In genomic region chr17:88627150-88627549, GRCm38 (mm10) we compare ENCODE assay signal across 12 mouse cellular contexts. TPM values are rescaled to one million over a fixed set of nuclear protein-coding genes. Genes with fewer than 3 reads are reported as not detected.
DNase-seq lines count a peak whose midpoint lies in the region; ATAC-seq and TF ChIP-seq lines count a peak whose summit lies in the region.
"Had no signal": no experiment of that assay in that cellular context is flagged by ENCODE, and none has a peak within 500 bp of the region (broad histone marks: within the 10 kb centered on the region; RNA-seq: fewer than 3 reads in every experiment).

No protein-coding gene starts in this region.

- no peak for ATAC-seq in heart, embryonic 14.5 days (ENCODE audit: insufficient number of reproducible peaks, insufficient read depth, low FRiP score, low read depth)
- no peak for ATAC-seq in stomach, embryonic 15.5 days (ENCODE audit: insufficient read depth, low FRiP score, low read depth)
- ATAC-seq in megakaryocyte-erythroid progenitor cell, adult 5-6 weeks (replicated peaks; ENCODE audit: low FRiP score, low TSS enrichment, poor library complexity, severe bottlenecking) = no peak

- DNase-seq in lung, adult 18-20 months = peak; percentile 25 to 54
- no peak for DNase-seq in lung, adult 2 months
- peak; percentile 40 to 51 for DNase-seq in kidney, postnatal 4 days
- DNase-seq in layer of hippocampus, adult 18-20 months (ENCODE audit: low spot score in 2 of 2) = no peak
- no peak for DNase-seq in ovary, postnatal 10 days (ENCODE audit: low spot score)
- DNase-seq: cerebellum, adult 18-20 months had no signal

- H3K9ac ChIP-seq in heart, embryonic 14.5 days (ENCODE audit: low read length) = peak overlapping the region; percentile 60
- no peak overlapping the region for H3K9ac ChIP-seq in stomach, embryonic 15.5 days

- no peaks in the 10 kb centered on the region for H3K9me3 ChIP-seq in heart, embryonic 14.5 days (ENCODE audit: control insufficient read depth, low read length)
- no peaks in the 10 kb centered on the region for H3K9me3 ChIP-seq in stomach, embryonic 15.5 days

- H3K4me2 ChIP-seq in heart, embryonic 14.5 days (ENCODE audit: low read length) = peak overlapping the region; percentile 54
- peak overlapping the region; percentile 21 for H3K4me2 ChIP-seq in stomach, embryonic 15.5 days

- H3K27ac ChIP-seq in heart, embryonic 14.5 days (replicated peaks in 1 of 2; ENCODE audit: control insufficient read depth in 1 of 2, insufficient read depth in 1 of 2, low read depth in 2 of 2, low read length in 2 of 2) = peak overlapping the region; percentile 81 to 94
- H3K27ac ChIP-seq in stomach, embryonic 15.5 days = peak overlapping the region; percentile 92
- H3K27ac ChIP-seq: layer of hippocampus, adult 2 months had no signal

- peaks cover 44% of the 10 kb centered on the region for H3K4me1 ChIP-seq in lung, adult 2 months (ENCODE audit: control insufficient read depth, insufficient read depth, low read length)
- peaks cover 39 to 64% of the 10 kb centered on the region in 2 experiments for H3K4me1 ChIP-seq in heart, embryonic 14.5 days (ENCODE audit: control insufficient read depth in 2 of 2, insufficient read depth in 2 of 2, low read length in 2 of 2)
- H3K4me1 ChIP-seq in stomach, embryonic 15.5 days = peaks cover 32% of the 10 kb centered on the region

- no peaks in the 10 kb centered on the region for H3K27me3 ChIP-seq in heart, embryonic 14.5 days (ENCODE audit: control insufficient read depth, insufficient read depth, low read length)
- no peaks in the 10 kb centered on the region for H3K27me3 ChIP-seq in stomach, embryonic 15.5 days (replicated peaks)

- no peak for TF ChIP-seq CTCF in lung, adult 2 months (IDR thresholded peaks at IDR 0.05; ENCODE audit: insufficient read depth, low read length)

- H3K36me3 ChIP-seq in heart, embryonic 14.5 days (ENCODE audit: control insufficient read depth, insufficient read depth, low read length) = 0 out of 2 replicates have a peak, but pooled peaks cover 4% of the 10 kb centered on the region
- H3K36me3 ChIP-seq in stomach, embryonic 15.5 days = no peaks in the 10 kb centered on the region

- H3K4me3 ChIP-seq in lung, adult 2 months (replicated peaks; ENCODE audit: extremely low read depth, low read depth, low read length) = no peak overlapping the region
- peak overlapping the region; percentile 27 to 32 for H3K4me3 ChIP-seq in heart, embryonic 14.5 days (ENCODE audit: control insufficient read depth in 1 of 2, insufficient read depth in 1 of 2, low read depth in 1 of 2, low read length in 2 of 2)
- H3K4me3 ChIP-seq in stomach, embryonic 15.5 days (replicated peaks) = 0 out of 2 replicates have a peak overlapping the region, but pooled peaks have one; percentile 0
- H3K4me3 ChIP-seq: layer of hippocampus, adult 2 months had no signal

- no peak for TF ChIP-seq POLR2A in lung, adult 2 months (IDR thresholded peaks at IDR 0.05; ENCODE audit: borderline replicate concordance, extremely low read depth, low read depth, low read length)

- 18% methylated on average over 7 of the region's 7 CpGs for WGBS in lung, adult 2 months
- 56% methylated on average over 7 of the region's 7 CpGs for WGBS in heart, embryonic 14.5 days
- WGBS in stomach, embryonic 15.5 days = 43% methylated on average over 7 of the region's 7 CpGs

RNA-seq across cellular contexts. Expression of gene Ston1, which starts 29.7 kb away (rescaled TPM):
- polyA plus RNA-seq in lung, adult 2 months (2012; rRNA removed) = 41.0 and 43.1 TPM in 2 replicates
- polyA plus RNA-seq in heart, embryonic 14.5 days (2014; fragmentation: Nextera tagmentation; extraction: Ambion mirVana) = 8.5 and 10.2 TPM in 2 replicates
- 5.1 and 5.9 TPM in 2 replicates for polyA plus RNA-seq in stomach, embryonic 15.5 days (2015; fragmentation: Nextera tagmentation; extraction: Ambion mirVana)
- 1 to 10 TPM; 9.5 to 9.8 TPM for total RNA-seq in layer of hippocampus, adult 18-20 months (2021)
- 1.2 TPM in 1 of 2 replicates, not detected in the other for total RNA-seq in megakaryocyte-erythroid progenitor cell, adult 5-6 weeks (2014; fragmentation: Nextera tagmentation)
- not detected in 2 replicates for total RNA-seq in megakaryocyte-erythroid progenitor cell, adult 5-6 weeks (2017)
- total RNA-seq: neutrophil, adult 5-6 weeks had no signal

RNA-seq across cellular contexts. Expression of gene Gtf2a1l, which starts 41.3 kb away (rescaled TPM):
- not detected in 2 replicates for polyA plus RNA-seq in lung, adult 2 months (2012; rRNA removed)
- polyA plus RNA-seq in heart, embryonic 14.5 days (2014; fragmentation: Nextera tagmentation; extraction: Ambion mirVana) = not detected in 2 replicates
- 0.18 and 0.44 TPM in 2 replicates for polyA plus RNA-seq in stomach, embryonic 15.5 days (2015; fragmentation: Nextera tagmentation; extraction: Ambion mirVana)
- under 1 TPM in 1 of 2 experiments, not detected in 1; 0.35 TPM for total RNA-seq in layer of hippocampus, adult 18-20 months (2021)
- total RNA-seq in megakaryocyte-erythroid progenitor cell, adult 5-6 weeks (2014; fragmentation: Nextera tagmentation) = not detected in 2 replicates
- not detected in 2 replicates for total RNA-seq in megakaryocyte-erythroid progenitor cell, adult 5-6 weeks (2017)
- total RNA-seq: layer of hippocampus, adult 2 months; MEL had no signal

Comparison
In these comparisons a context has a peak if more than half of its experiments do, and no peak if none do; other contexts are left out.
1. DNase-seq: peak in lung, adult 18-20 months (2 of 2) and kidney, postnatal 4 days (2 of 2); none in lung, adult 2 months (single experiment), layer of hippocampus, adult 18-20 months (0 of 2) and ovary, postnatal 10 days (single experiment).